ENCODE assay signal across 23 mouse cellular contexts in genomic region chr1:92749475-92749874, GRCm38 (mm10).
"Had no signal": no experiment of that assay in that cellular context is flagged by ENCODE, and none has a peak within 500 bp of the region (broad histone marks: within the 10 kb centered on the region; RNA-seq: fewer than 3 reads in every experiment).

No protein-coding gene starts in this region.

- H3K27ac ChIP-seq: kidney, postnatal 0 days; layer of hippocampus, adult 2 months; limb, embryonic 10.5 days; limb, embryonic 13.5 days; liver, embryonic 12.5 days; liver, embryonic 15.5 days; lung, embryonic 15.5 days; midbrain, embryonic 12.5 days; midbrain, embryonic 15.5 days; neural tube, embryonic 12.5 days; neural tube, embryonic 15.5 days; stomach, postnatal 0 days had no signal

- H3K4me3 ChIP-seq: layer of hippocampus, adult 2 months; limb, embryonic 10.5 days; limb, embryonic 13.5 days; liver, embryonic 12.5 days; liver, embryonic 15.5 days; lung, embryonic 15.5 days; midbrain, embryonic 12.5 days; midbrain, embryonic 15.5 days; neural tube, embryonic 12.5 days; neural tube, embryonic 15.5 days had no signal

- H3K4me2 ChIP-seq: limb, embryonic 13.5 days; liver, embryonic 12.5 days; liver, embryonic 15.5 days; lung, embryonic 15.5 days; midbrain, embryonic 12.5 days; midbrain, embryonic 15.5 days; neural tube, embryonic 12.5 days; neural tube, embryonic 15.5 days had no signal

- H3K4me1 ChIP-seq: liver, embryonic 12.5 days; liver, embryonic 15.5 days; midbrain, embryonic 15.5 days had no signal

- H3K9me3 ChIP-seq: limb, embryonic 10.5 days; limb, embryonic 13.5 days; liver, embryonic 12.5 days; liver, embryonic 15.5 days; lung, embryonic 15.5 days; midbrain, embryonic 12.5 days; midbrain, embryonic 15.5 days; neural tube, embryonic 12.5 days; neural tube, embryonic 15.5 days had no signal

- H3K9ac ChIP-seq: limb, embryonic 13.5 days; liver, embryonic 12.5 days; liver, embryonic 15.5 days; lung, embryonic 15.5 days; midbrain, embryonic 12.5 days; midbrain, embryonic 15.5 days; neural tube, embryonic 12.5 days; neural tube, embryonic 15.5 days had no signal

- H3K27me3 ChIP-seq: limb, embryonic 13.5 days; liver, embryonic 12.5 days; liver, embryonic 15.5 days; lung, embryonic 15.5 days; midbrain, embryonic 12.5 days; midbrain, embryonic 15.5 days; neural tube, embryonic 12.5 days; neural tube, embryonic 15.5 days had no signal

- H3K36me3 ChIP-seq: limb, embryonic 10.5 days; limb, embryonic 13.5 days; liver, embryonic 12.5 days; liver, embryonic 15.5 days; lung, embryonic 15.5 days; midbrain, embryonic 12.5 days; midbrain, embryonic 15.5 days; neural tube, embryonic 12.5 days; neural tube, embryonic 15.5 days had no signal

- ATAC-seq: liver, embryonic 12.5 days; midbrain, embryonic 15.5 days had no signal

- DNase-seq: kidney, postnatal 25 days; layer of hippocampus, adult 9-11 months; liver; lung, adult 18-20 months; lung, postnatal 10 days; lung, postnatal 36 days; right cerebral cortex, adult 18-20 months; right cerebral cortex, postnatal 14 days; right cerebral cortex, postnatal 4 days; thymus, adult 2 months; thymus, postnatal 25 days had no signal
